Mouse (Mus musculus) brain, embryonic 14.5 days (tissue): Measurements from ENCODE around the gene Noc2l. TPM values are rescaled to one million over a fixed set of nuclear protein-coding genes. Genes with fewer than 3 reads are reported as not detected.

Experiments
- DNase-seq: peaks from one replicate; pipeline ENCODE4 v3.0.0-alpha.2; 2011; ENCODE audit warnings: low read depth
- CTCF ChIP-seq: fragments of 200-500 bp; IDR thresholded peaks from 2 replicates; pipeline ENCODE4 v1.5.1; 2012; ENCODE audit warnings: inconsistent platforms, mild to moderate bottlenecking, moderate library complexity, borderline replicate concordance; ENCODE audit not compliant: insufficient read depth, insufficient read length; ENCODE audit errors: extremely low read depth
- POLR2A ChIP-seq: fragments of 200-500 bp; IDR thresholded peaks from 2 replicates; pipeline ENCODE4 v1.6.1; 2012; ENCODE audit warnings: mild to moderate bottlenecking, inconsistent platforms, borderline replicate concordance; ENCODE audit not compliant: poor library complexity, insufficient read depth, insufficient read length, severe bottlenecking; ENCODE audit errors: extremely low read depth
- polyA plus RNA-seq: library from polyadenylated mRNA; depleted of rRNA; stranded (reverse); fragments of >200 nt; gene quantifications from 2 replicates; pipeline ENCODE4 v1.2.3, GENCODE M21; 2012

The Noc2l gene
- polyA plus RNA-seq, 1 experiment: 106 TPM

GRCm38 (mm10) chr4:156217838-156218237, 18.0 kb upstream of the Noc2l start:
- no peak for DNase-seq
- TF ChIP-seq POLR2A (no peak), CTCF (no peak)

- TF ChIP-seq POLR2A: no peak
- no peak for TF ChIP-seq CTCF
- no peak for DNase-seq
These were observed 15.9 kb upstream of the Noc2l start for GRCm38 (mm10) chr4:156219936-156220335.

GRCm38 (mm10) chr4:156224276-156224675, 11.5 kb upstream of the Noc2l start:
- DNase-seq: no peak

DNA sequence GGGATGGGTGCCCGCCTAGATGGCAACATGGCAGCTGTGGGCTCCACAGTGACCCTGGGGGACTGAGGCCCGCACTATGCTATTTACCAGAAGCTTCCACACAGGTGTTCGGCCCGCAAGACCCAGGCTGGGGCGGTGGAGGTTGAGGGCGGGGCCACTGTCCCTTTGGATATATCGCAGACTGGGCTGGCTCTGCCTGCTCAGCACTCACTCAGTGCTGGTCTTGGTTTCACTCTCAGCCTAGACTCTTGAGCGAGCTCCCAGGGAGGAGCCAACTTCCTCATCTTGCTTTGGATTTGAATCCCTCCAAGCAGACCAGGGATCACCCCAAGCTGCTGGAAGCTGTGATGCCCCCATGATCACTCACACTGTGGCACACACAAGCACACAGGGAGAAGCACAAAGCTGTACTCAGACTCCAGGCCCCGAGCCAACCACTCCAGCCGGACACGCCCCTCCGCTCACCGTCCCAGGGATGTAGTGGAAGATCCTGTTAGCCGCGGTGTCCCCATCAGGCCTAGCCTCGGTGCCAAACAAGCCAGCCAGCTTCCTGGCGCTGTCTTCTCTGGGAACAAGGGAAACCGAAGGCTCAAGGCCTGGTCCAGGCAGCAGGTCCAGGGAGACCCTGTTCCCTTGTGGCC, 7.9 kb upstream of the Noc2l start:
- DNase-seq: peak; percentile 52
- no peak for TF ChIP-seq POLR2A
- TF ChIP-seq CTCF: no peak

More at GRCm38 (mm10) chr4:156224276-156224675, 11.5 kb upstream of the Noc2l start:
- TF ChIP-seq POLR2A (no peak), CTCF (no peak)

- DNase-seq: no peak
- TF ChIP-seq CTCF (no peak), POLR2A (no peak)
These were observed 7.3 kb upstream of the Noc2l start for GRCm38 (mm10) chr4:156228393-156229024.

GRCm38 (mm10) chr4:156234021-156234501, 1.7 kb upstream of the Noc2l start:
- TF ChIP-seq CTCF: no peak
- TF ChIP-seq POLR2A: no peak
- peak; percentile 61 for DNase-seq

DNA sequence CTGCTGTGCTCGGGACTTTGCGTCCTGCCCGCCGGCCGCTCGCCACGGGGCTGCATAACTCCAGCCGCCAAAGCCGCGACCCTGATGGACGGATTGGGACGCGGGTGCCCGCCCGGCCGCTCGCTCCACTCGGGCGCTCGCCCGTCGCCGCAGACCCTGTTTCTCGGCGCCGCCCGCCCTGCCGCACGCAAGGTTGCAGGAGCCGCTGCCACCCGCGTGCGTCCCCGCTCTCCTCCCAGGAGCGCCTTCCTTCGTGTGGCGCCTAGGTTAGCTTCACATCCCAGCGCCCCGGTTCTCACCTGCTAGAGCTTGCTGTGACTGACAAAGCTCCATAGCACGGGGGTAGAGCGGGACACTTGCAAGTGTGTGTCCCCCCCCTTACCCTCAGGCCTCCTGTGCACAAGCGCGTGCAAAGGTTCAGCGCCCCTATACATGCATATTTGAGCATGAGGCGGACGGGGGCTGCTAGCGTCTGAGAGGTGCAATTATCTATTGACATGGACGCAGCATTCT, 1.1 kb upstream of the Noc2l start, which contains the start of gene Plekhn1:
TSS of gene Plekhn1 (minus strand) at position 157 of the 513 bp plus-strand sequence.
- TF ChIP-seq POLR2A (peak; percentile 49; the same call in 1 of the 2 replicates), CTCF (no peak)
- peak; percentile 93 for DNase-seq

GRCm38 (mm10) chr4:156235360-156235770, 445 bp upstream of the Noc2l start:
- peak; percentile 92 for DNase-seq
- TF ChIP-seq POLR2A: no peak
- peak; percentile 41; the same call in 1 of the 2 replicates for TF ChIP-seq CTCF

DNA sequence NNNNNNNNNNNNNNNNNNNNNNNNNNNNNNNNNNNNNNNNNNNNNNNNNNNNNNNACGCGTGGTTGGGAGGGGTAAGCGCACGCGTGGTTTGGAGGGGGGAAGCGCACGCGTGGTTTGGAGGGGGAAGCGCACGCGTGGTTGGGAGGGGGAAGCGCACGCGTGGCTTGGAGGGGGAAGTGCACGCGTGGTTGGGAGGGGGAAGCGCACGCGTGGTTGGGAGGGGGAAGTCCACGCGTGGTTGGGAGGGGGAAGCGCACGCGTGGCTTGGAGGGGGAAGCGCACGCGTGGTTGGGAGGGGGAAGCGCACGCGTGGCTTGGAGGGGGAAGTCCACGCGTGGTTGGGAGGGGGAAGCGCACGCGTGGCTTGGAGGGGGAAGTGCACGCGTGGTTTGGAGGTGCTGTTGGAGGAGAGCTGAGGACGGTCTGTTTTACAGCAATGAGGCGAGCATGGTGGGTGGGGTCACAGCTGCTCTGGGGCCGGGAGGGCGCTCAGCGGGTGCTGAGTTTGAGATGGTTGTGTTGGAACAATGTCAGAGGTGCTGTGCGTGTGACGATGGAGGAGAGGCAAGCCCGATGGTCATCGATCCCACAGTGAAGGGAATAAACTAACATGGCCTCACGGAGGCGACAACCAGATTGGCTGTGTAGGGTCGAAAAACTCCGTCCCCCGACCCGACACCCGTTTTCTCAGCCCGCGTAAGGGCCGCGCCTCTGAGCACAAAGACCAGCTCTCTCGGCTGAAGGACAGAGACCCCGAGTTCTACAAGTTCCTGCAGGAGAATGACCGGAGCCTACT, 1.0 kb downstream of the Noc2l start:
- no peak for DNase-seq
- TF ChIP-seq POLR2A: no peak

GRCm38 (mm10) chr4:156249567-156249966, 13.8 kb downstream of the Noc2l start:
- DNase-seq: no peak
- no peak for TF ChIP-seq CTCF
- TF ChIP-seq POLR2A: no peak

GRCm38 (mm10) chr4:156251081-156251480, 15.3 kb downstream of the Noc2l start:
- TF ChIP-seq CTCF: no peak
- DNase-seq: peak; percentile 55

DNA sequence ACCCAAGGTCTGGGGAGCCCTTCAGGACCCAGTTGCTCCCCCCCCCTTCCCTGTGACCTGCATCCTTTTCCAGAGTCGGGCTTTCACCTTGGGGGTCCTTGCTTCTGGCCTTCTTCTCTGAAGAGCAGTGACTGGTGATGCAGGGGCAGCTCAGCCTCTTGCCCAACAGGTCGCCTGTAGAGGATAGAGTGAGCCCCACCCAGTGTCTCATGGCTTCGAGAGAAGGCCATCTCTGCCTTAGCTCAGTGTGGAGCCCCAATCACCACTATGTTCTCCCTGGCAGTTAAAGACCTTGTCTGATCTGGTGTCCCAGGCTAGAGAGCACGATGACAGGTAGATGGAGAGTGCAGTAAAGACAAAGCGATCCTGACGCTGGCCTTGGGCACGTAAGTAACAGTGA, 16.3 kb downstream of the Noc2l start:
- TF ChIP-seq CTCF (no peak), POLR2A (no peak)
- no peak for DNase-seq
